Mouse (Mus musculus) T-cell, adult 66 days (primary cell): ENCODE data around the gene Jun. TPM values are rescaled to one million over a fixed set of nuclear protein-coding genes. Genes with fewer than 3 reads are reported as not detected.

Experiments
- total RNA-seq, 2 experiments: library from RNA; stranded (reverse); gene quantifications; 3 replicates in 1 of 2; 4 replicates in 1 of 2; pipeline ENCODE4 v1.2.4; 2023

Jun gene
- total RNA-seq: 100 to 1,000 TPM; 387 to 449 TPM

GRCm38 (mm10) chr4:95052025-95052899 is at the start of gene Jun:
Gene Jun, minus strand, starts transcription at chr4:95052222.

Other genes with a start within 250 kb of the Jun start
- 1 to 10 TPM in 1 of 2 experiments, under 1 TPM in 1; 0.92 to 1.0 TPM for gene Eqtn, start 123.4 kb downstream of the Jun start, total RNA-seq
- gene Mysm1, start 73.1 kb downstream of the Jun start, total RNA-seq: 10 to 100 TPM; 64.1 to 67.5 TPM